Comparison of ENCODE assay signal across 36 mouse cellular contexts in genomic region chr16:91280516-91280915, GRCm38 (mm10). TPM values are rescaled to one million over a fixed set of nuclear protein-coding genes. Genes with fewer than 3 reads are reported as not detected.
DNase-seq lines count a peak whose midpoint lies in the region.
"Had no signal": no experiment of that assay in that cellular context is flagged by ENCODE, and none has a peak within 500 bp of the region (broad histone marks: within the 10 kb centered on the region; RNA-seq: fewer than 3 reads in every experiment).

No protein-coding gene starts in this region.

- DNase-seq in cerebellum, adult 9-11 months: peak; percentile 25
- DNase-seq in cerebellum, postnatal 4 days (ENCODE audit: low spot score in 2 of 2): no peak
- peak; percentile 82 for DNase-seq in layer of hippocampus, adult 9-11 months
- no peak for DNase-seq in layer of hippocampus, postnatal 14 days (ENCODE audit: low spot score in 2 of 2)
- DNase-seq in 3T3-L1 (ENCODE audit: low read depth, low spot score): peak; percentile 8
- peak; percentile 90 for DNase-seq in Muller cell, postnatal 12 days (ENCODE audit: inconsistent ontology term)
- no peak for DNase-seq in kidney, postnatal 10 days
- no peak for DNase-seq in thymus, postnatal 0 days (ENCODE audit: low spot score)
- DNase-seq: cerebellum, adult 8-10 months; cerebellum, postnatal 36 days; heart, adult 2 months; heart, postnatal 4 days; kidney, adult 8-10 months; liver, embryonic 13.5 days; lung, adult 18-20 months; lung, postnatal 10 days; midbrain, embryonic 14.5 days; right cerebral cortex, postnatal 14 days; thymus, postnatal 14 days had no signal

RNA-seq across cellular contexts. Expression of gene Olig1, which starts 10.9 kb away (rescaled TPM):
- total RNA-seq in layer of hippocampus, postnatal 14 days (2021): 100 to 1,000 TPM; 200 to 207 TPM
- polyA plus RNA-seq in thymus, postnatal 0 days (2015; fragmentation: Nextera tagmentation; extraction: Ambion mirVana): 0.13 and 0.16 TPM in 2 replicates
- total RNA-seq: G1E; gastrocnemius, adult 8-10 months; heart, adult 2 months; heart, postnatal 4 days; monocyte, adult 5-6 weeks; neutrophil, adult 5-6 weeks had no signal
- polyA plus RNA-seq: G1E; heart, embryonic 12.5 days; heart, postnatal 0 days; intestine, embryonic 16.5 days; limb, embryonic 10.5 days; macrophage; small intestine, adult 2 months; stomach, embryonic 14.5 days had no signal

RNA-seq across cellular contexts. Expression of gene Olig2, which starts 55.3 kb away (rescaled TPM):
- 10 to 100 TPM; 48.5 to 49.1 TPM for total RNA-seq in layer of hippocampus, postnatal 14 days (2021)
- 0.05 TPM in 1 of 2 replicates, not detected in the other for polyA plus RNA-seq in thymus, postnatal 0 days (2015; fragmentation: Nextera tagmentation; extraction: Ambion mirVana)
- total RNA-seq: adrenal gland, adult 18-20 months; gastrocnemius, adult 8-10 months; gastrocnemius, postnatal 4 days; heart, adult 2 months; heart, postnatal 4 days; monocyte, adult 5-6 weeks; neutrophil, adult 5-6 weeks had no signal
- polyA plus RNA-seq: G1E; heart, adult 2 months; heart, embryonic 12.5 days; heart, postnatal 0 days; intestine, embryonic 16.5 days; kidney, postnatal 0 days; large intestine, adult 2 months; limb, embryonic 10.5 days; limb, embryonic 15.5 days; liver, embryonic 13.5 days; macrophage; small intestine, adult 2 months; stomach, embryonic 14.5 days; urinary bladder, adult 2 months had no signal

Comparison
In these comparisons a context has a peak if more than half of its experiments do, and no peak if none do; other contexts are left out.
1. DNase-seq: peak in cerebellum, adult 9-11 months (single experiment), layer of hippocampus, adult 9-11 months (single experiment), 3T3-L1 (single experiment) and Muller cell, postnatal 12 days (single experiment); none in cerebellum, postnatal 4 days (0 of 2), layer of hippocampus, postnatal 14 days (0 of 2), kidney, postnatal 10 days (single experiment) and thymus, postnatal 0 days (single experiment).